Mouse (Mus musculus) 3134 (cell line): Measurements from ENCODE around the gene Kat14.

ENCODE experiments used
- DNase-seq: peaks from one replicate; pipeline ENCODE4 v3.0.0-alpha.2; 2011; ENCODE audit warnings: low spot score; ENCODE audit not compliant: insufficient read length; ENCODE audit errors: extremely low read depth

The Kat14 gene

GRCm38 (mm10) chr2:144381293-144381692, 12.5 kb downstream of the Kat14 start:
- DNase-seq: no peak

GRCm38 (mm10) chr2:144381741-144382140, 13.0 kb downstream of the Kat14 start:
- no peak for DNase-seq

- no peak for DNase-seq
Measured at GRCm38 (mm10) chr2:144382624-144383138, 13.9 kb downstream of the Kat14 start.

- no peak for DNase-seq
Measured at GRCm38 (mm10) chr2:144386296-144386695, 17.5 kb downstream of the Kat14 start.

GRCm38 (mm10) chr2:144388416-144388815, 19.6 kb downstream of the Kat14 start:
- DNase-seq: no peak

- no peak for DNase-seq
Measured at GRCm38 (mm10) chr2:144399531-144399930, 30.7 kb downstream of the Kat14 start.

- no peak for DNase-seq
Measured at GRCm38 (mm10) chr2:144400659-144401058, 31.9 kb downstream of the Kat14 start.

GRCm38 (mm10) chr2:144409037-144409436, 40.3 kb downstream of the Kat14 start:
- no peak for DNase-seq

- DNase-seq: no peak
Measured at GRCm38 (mm10) chr2:144410603-144411002, 41.8 kb downstream of the Kat14 start.

GRCm38 (mm10) chr2:144414646-144415045, 45.9 kb downstream of the Kat14 start:
- DNase-seq: no peak

- no peak for DNase-seq
Measured at GRCm38 (mm10) chr2:144416859-144417258, 48.1 kb downstream of the Kat14 start.

- DNase-seq: no peak
Measured at GRCm38 (mm10) chr2:144418062-144418461, 49.3 kb downstream of the Kat14 start.

- no peak for DNase-seq
Measured at GRCm38 (mm10) chr2:144422094-144422675, 53.4 kb downstream of the Kat14 start.

- no peak for DNase-seq
Measured at GRCm38 (mm10) chr2:144425761-144426160, 57.0 kb downstream of the Kat14 start.

GRCm38 (mm10) chr2:144427852-144428251, 59.1 kb downstream of the Kat14 start:
- DNase-seq: no peak

- no peak for DNase-seq
Measured at GRCm38 (mm10) chr2:144428659-144429058, 59.9 kb downstream of the Kat14 start.

- no peak for DNase-seq
Measured at GRCm38 (mm10) chr2:144429171-144429570, 60.4 kb downstream of the Kat14 start.

GRCm38 (mm10) chr2:144431286-144431825, 62.6 kb downstream of the Kat14 start:
- no peak for DNase-seq

- DNase-seq: no peak
Measured at GRCm38 (mm10) chr2:144435679-144436078, 66.9 kb downstream of the Kat14 start.

GRCm38 (mm10) chr2:144438424-144438823, 69.6 kb downstream of the Kat14 start:
- DNase-seq: no peak

GRCm38 (mm10) chr2:144439191-144439700, 70.5 kb downstream of the Kat14 start:
- DNase-seq: no peak

GRCm38 (mm10) chr2:144441386-144441915, 72.7 kb downstream of the Kat14 start:
- DNase-seq: peak; percentile 86
